Mouse (Mus musculus): Measurements from ENCODE around the gene Lipa.

DNA sequence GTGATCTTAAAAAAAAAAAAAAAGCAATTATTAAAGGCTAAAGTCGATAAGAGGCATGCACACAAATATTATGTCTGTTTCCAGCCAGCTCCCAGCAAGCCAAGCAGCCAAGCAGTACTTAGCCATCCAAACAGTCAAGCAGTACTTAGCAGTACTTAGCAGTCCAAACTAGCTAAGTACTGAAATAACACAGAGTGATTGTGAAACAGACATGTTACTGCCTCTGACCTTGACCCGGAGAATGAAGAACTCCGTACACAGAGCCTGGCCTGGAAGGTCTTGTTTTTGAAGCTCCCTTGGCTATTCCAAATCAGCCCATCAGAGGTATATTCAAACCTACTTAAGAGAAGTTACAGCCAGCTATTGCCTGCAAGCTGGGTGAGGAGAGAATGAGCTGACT is 10.1 kb downstream of the Lipa start:
- no peak for TF ChIP-seq CTCF (IDR thresholded peaks at IDR 0.05; ENCODE audit: extremely low read depth, insufficient read depth, low read length)
- no peak for TF ChIP-seq POLR2A (IDR thresholded peaks at IDR 0.05; ENCODE audit: extremely low read depth, insufficient read depth, low read length)
